Mouse (Mus musculus) ES-E14 (cell line): ENCODE results near the gene Lpp.

ENCODE experiments used
- HCFC1 ChIP-seq: IDR thresholded peaks from 2 replicates; pipeline ENCODE4 v1.6.1; 2012; ENCODE audit warnings: low read length, inconsistent platforms, borderline replicate concordance; ENCODE audit not compliant: insufficient read depth
- ZC3H11A ChIP-seq: IDR thresholded peaks from 2 replicates; pipeline ENCODE4 v1.6.1; 2012; ENCODE audit warnings: low read depth, mild to moderate bottlenecking, inconsistent platforms, low read length, borderline replicate concordance

- no peak for TF ChIP-seq ZC3H11A
- no peak for TF ChIP-seq HCFC1
Measured at GRCm38 (mm10) chr16:24420603-24421120, 27.4 kb downstream of the Lpp start.
